Mouse (Mus musculus): ENCODE measurements around the gene Atp11a. TPM values are rescaled to one million over a fixed set of nuclear protein-coding genes. Genes with fewer than 3 reads are reported as not detected.

Gene Atp11a
- polyA plus RNA-seq, 1 experiment from 2014 or later = 16.5 TPM

DNA sequence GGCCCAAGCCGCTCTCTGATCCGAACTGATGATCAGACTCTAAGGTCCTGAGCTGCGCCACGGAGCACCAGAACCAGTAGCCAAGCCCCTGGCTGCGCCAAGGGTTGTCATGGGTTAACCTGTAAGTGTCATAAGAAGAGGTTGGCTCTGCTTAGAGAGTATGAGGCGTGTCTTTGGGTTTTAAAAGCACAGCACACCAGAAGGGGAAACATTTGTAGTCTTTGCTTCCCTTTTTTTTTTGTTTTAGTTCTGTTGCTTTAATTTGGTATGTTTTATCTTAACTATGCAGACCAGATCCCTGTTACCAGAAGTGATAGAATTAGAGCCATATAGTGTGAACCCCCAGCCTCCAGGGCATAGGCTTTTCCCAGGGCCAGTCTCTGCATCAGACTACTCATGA, 123.3 kb downstream of the Atp11a start:
- no peak overlapping the region for H3K4me2 ChIP-seq (ENCODE audit: low read length)
- H3K4me3 ChIP-seq (replicated peaks; ENCODE audit: low read length) = no peak overlapping the region
- 91% methylated on average over 6 of the region's 6 CpGs for WGBS
- peaks cover 4% of the 10 kb centered on the region; the same call in 1 of the 2 replicates for H3K36me3 ChIP-seq (ENCODE audit: control insufficient read depth, insufficient read depth)
- ATAC-seq = no peak
- no peaks in the 10 kb centered on the region for H3K27me3 ChIP-seq (replicated peaks; ENCODE audit: control insufficient read depth, insufficient read depth, low read length)
- no peak overlapping the region for H3K27ac ChIP-seq (ENCODE audit: low read length)
- H3K9ac ChIP-seq (replicated peaks; ENCODE audit: low read depth, low read length) = no peak overlapping the region
- peaks cover 13% of the 10 kb centered on the region for H3K4me1 ChIP-seq (replicated peaks; ENCODE audit: control insufficient read depth, insufficient read depth, low read length)
- H3K9me3 ChIP-seq (ENCODE audit: control insufficient read depth, low read length) = no peaks in the 10 kb centered on the region

DNA sequence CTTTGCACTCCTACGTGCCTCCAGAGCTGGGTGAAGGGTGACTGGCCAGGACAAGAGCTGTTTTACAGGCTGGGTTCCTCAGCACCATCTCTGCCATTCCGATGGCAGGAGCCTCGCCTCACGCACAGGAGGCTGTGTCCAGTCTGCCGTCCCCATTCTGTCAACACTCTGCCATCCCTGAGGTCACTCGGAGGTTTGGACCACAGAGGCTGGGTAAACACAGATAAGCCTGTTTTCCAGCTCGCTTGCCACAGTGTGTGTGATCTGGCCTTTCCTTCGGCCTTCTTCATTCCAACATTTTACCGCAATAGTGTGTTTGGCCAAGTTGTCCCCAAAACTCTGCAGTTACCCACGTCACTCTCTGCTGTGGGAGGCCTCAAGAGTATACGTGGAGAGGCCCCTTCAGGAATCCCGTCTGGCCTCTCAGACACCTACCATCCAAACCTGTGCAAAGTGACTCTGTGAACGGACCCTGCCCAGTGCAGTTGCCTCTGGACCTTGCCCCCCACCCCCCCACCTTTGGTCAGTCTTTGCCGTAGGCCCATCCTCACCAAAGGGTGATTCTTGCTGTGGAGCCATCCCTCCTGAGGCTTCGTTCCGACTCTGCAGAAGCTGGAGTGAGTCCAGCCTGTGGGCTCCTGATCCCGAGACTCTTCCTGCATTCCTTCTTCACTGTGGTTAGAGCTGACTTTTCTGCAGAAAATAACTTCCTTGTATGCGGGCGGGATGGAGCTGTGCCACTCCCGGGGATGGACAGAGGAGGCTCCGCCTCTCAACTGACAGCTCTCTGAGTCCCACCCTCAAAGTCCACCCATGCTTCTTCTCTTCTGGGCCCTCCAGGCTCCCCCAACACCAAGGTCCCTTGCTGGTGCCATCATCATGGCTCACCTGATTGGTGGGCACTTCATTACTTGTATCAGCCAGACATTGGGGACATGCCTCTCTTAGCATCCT, 126.5 kb downstream of the Atp11a start:
- no peaks in the 10 kb centered on the region for H3K9me3 ChIP-seq (ENCODE audit: control insufficient read depth, low read length)
- no peak overlapping the region for H3K9ac ChIP-seq (replicated peaks; ENCODE audit: low read depth, low read length)
- H3K36me3 ChIP-seq (ENCODE audit: control insufficient read depth, insufficient read depth) = peaks cover 4% of the 10 kb centered on the region; the same call in 1 of the 2 replicates
- ATAC-seq = no peak
- no peaks in the 10 kb centered on the region for H3K27me3 ChIP-seq (replicated peaks; ENCODE audit: control insufficient read depth, insufficient read depth, low read length)
- H3K4me1 ChIP-seq (replicated peaks; ENCODE audit: control insufficient read depth, insufficient read depth, low read length) = 0 out of 2 replicates have a peak, but pooled peaks cover 4% of the 10 kb centered on the region
- 57% methylated on average over 21 of the region's 21 CpGs for WGBS
- H3K27ac ChIP-seq (ENCODE audit: low read length) = no peak overlapping the region
- no peak overlapping the region for H3K4me3 ChIP-seq (replicated peaks; ENCODE audit: low read length)
- no peak overlapping the region for H3K4me2 ChIP-seq (ENCODE audit: low read length)

DNA sequence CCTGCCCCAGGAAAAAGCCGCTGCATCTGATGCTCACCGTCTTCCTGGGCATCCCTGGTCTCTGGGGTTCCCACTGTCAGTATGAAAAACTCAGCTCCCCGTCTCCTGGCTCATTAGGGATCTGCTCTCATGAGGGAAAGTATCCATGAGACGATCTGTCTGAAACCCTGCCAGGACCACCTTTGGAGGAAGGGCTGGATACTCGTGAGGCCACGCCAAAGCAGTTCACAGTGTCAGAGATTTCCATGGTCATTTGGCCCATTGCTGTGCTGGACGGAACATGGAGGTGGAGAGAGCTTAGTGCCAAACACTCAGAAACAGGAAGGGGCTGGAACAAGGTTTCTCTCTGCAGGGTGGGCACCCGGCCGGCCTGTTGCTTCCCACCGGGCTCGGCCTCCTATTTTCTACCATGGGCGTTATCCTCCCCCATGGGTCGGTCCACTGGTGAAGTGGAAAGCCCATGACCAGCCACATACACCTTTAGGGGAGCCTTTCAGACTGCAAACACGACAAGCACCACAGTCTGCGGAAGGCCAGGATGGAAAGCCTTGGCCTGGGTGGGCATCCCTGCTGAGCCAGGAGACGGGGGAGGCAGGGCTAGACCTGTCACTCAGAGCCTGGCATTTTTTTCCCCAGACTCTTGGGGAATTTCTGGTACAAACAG, 131.1 kb downstream of the Atp11a start:
- 80% methylated on average over 16 of the region's 16 CpGs for WGBS
- H3K9me3 ChIP-seq (ENCODE audit: control insufficient read depth, low read length) = no peaks in the 10 kb centered on the region
- no peaks in the 10 kb centered on the region for H3K27me3 ChIP-seq (replicated peaks; ENCODE audit: control insufficient read depth, insufficient read depth, low read length)
- no peak overlapping the region for H3K4me3 ChIP-seq (replicated peaks; ENCODE audit: low read length)
- H3K36me3 ChIP-seq (ENCODE audit: control insufficient read depth, insufficient read depth) = peaks cover 7% of the 10 kb centered on the region
- H3K4me1 ChIP-seq (replicated peaks; ENCODE audit: control insufficient read depth, insufficient read depth, low read length) = peaks cover 19% of the 10 kb centered on the region
- no peak for ATAC-seq
- H3K9ac ChIP-seq (replicated peaks; ENCODE audit: low read depth, low read length) = no peak overlapping the region
- H3K4me2 ChIP-seq (ENCODE audit: low read length) = no peak overlapping the region
- H3K27ac ChIP-seq (ENCODE audit: low read length) = no peak overlapping the region

DNA sequence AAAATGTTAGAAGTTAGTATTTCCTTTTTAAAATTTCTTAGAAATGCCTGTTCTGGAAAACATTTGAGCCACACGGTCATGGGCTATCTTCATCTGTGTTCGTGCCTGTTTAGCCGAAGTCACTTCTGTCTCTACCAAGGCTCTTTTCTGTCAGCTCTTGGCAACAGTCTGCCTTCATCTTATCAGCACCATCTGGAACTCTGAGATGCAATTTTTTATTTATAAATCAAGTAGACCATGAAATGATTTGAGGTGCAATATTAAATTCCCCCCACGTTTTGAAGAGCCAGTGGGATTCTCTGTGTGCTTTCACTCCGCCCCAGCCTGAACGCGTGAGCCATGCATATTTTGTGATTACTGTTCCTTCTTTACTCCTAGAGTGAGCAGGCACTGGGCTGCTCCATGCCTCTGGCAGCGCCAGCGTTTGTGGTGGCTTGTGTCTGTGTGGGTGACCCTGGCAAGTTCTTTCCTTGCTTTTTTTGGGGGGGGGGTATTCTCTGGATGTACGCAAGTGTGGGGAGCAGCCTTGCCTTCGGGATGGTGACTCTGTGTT, 132.3 kb downstream of the Atp11a start:
- no peaks in the 10 kb centered on the region for H3K9me3 ChIP-seq (ENCODE audit: control insufficient read depth, low read length)
- peak overlapping the region; percentile 69 for H3K27ac ChIP-seq (ENCODE audit: low read length)
- H3K4me1 ChIP-seq (replicated peaks; ENCODE audit: control insufficient read depth, insufficient read depth, low read length) = peaks cover 19% of the 10 kb centered on the region
- peak overlapping the region; percentile 13; the same call in 1 of the 2 replicates for H3K4me2 ChIP-seq (ENCODE audit: low read length)
- no peak overlapping the region for H3K4me3 ChIP-seq (replicated peaks; ENCODE audit: low read length)
- H3K9ac ChIP-seq (replicated peaks; ENCODE audit: low read depth, low read length) = no peak overlapping the region
- no peaks in the 10 kb centered on the region for H3K27me3 ChIP-seq (replicated peaks; ENCODE audit: control insufficient read depth, insufficient read depth, low read length)
- peaks cover 7% of the 10 kb centered on the region for H3K36me3 ChIP-seq (ENCODE audit: control insufficient read depth, insufficient read depth)
- 72% methylated on average over 11 of the region's 11 CpGs for WGBS
- ATAC-seq = peak; percentile 87

DNA sequence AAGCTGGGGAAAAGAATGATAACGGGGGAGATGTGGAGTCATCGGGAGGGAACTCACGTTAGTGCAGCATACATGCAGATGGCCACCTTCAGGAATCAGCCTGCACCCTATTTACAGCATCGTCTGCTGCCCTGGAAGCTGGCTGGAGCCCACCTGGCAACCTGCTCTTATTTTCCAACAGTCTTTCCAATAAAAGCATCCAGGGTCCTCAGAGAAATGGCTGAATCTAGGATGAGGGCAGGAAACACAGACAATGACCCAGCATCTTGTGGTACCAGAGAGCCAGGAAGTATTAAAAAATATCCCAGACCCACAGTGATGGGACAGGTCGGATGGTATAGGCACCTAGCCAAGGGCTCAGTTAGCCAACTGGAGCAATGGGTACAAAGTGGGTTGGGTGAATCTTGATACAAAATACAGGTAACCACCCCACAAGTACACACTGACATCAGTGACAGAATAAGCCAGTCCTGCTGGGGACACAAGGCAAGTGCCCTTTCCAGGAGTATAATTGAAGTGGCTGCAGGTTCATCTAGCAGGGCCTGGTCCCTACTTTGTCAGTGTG, 136.2 kb downstream of the Atp11a start:
- H3K9me3 ChIP-seq (ENCODE audit: control insufficient read depth, low read length) = no peaks in the 10 kb centered on the region
- WGBS = 77% methylated on average over 5 of the region's 5 CpGs

DNA sequence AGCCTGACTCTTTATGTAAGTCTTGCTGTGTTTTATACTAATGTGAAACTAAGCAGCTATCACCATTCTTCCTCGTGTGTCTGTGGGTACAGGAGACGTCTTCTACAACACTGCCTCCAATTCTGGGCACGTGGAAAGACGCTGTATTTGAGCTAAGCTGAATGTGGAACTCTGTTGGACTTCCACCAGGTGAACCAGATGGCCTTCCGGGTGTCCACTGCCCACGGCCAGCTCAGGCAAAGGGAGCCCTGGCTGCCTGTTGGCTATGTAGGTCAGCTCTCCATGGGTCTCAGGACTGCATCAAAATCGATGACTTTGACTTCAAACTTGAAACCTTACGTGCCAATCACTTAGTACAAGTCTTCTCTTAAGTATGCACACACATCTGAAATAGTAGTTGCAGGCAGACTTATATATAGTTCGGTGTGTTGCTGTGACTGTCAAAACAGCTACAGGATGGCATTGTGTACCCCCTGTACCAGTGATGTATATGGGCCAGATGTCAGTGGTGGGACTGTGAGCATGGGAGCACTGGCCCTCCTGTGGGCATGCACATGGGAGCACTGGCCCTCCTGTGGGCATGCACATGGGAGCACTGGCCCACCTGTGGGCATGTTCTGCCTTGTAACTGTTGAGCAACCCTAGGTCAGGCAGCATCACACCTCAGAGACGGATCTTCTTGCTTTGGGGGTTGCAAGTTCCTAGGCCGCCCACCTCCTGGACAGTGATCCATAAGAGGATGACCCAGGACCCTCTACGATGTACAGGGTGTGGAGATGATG, 137.2 kb downstream of the Atp11a start:
- WGBS = 91% methylated on average over 12 of the region's 12 CpGs
- H3K9ac ChIP-seq (replicated peaks; ENCODE audit: low read depth, low read length) = no peak overlapping the region
- peaks cover 14% of the 10 kb centered on the region for H3K4me1 ChIP-seq (replicated peaks; ENCODE audit: control insufficient read depth, insufficient read depth, low read length)
- no peak overlapping the region for H3K4me2 ChIP-seq (ENCODE audit: low read length)
- no peak overlapping the region for H3K27ac ChIP-seq (ENCODE audit: low read length)
- no peaks in the 10 kb centered on the region for H3K27me3 ChIP-seq (replicated peaks; ENCODE audit: control insufficient read depth, insufficient read depth, low read length)
- peaks cover 3% of the 10 kb centered on the region for H3K36me3 ChIP-seq (ENCODE audit: control insufficient read depth, insufficient read depth)
- ATAC-seq = no peak
- H3K4me3 ChIP-seq (replicated peaks; ENCODE audit: low read length) = no peak overlapping the region
- no peaks in the 10 kb centered on the region for H3K9me3 ChIP-seq (ENCODE audit: control insufficient read depth, low read length)

More for the DNA sequence above, 136.2 kb downstream of the Atp11a start:
- H3K4me3 ChIP-seq (replicated peaks; ENCODE audit: low read length) = no peak overlapping the region
- ATAC-seq = no peak
- peaks cover 20% of the 10 kb centered on the region for H3K4me1 ChIP-seq (replicated peaks; ENCODE audit: control insufficient read depth, insufficient read depth, low read length)
- no peak overlapping the region for H3K27ac ChIP-seq (ENCODE audit: low read length)
- peaks cover 3% of the 10 kb centered on the region for H3K36me3 ChIP-seq (ENCODE audit: control insufficient read depth, insufficient read depth)
- H3K27me3 ChIP-seq (replicated peaks; ENCODE audit: control insufficient read depth, insufficient read depth, low read length) = no peaks in the 10 kb centered on the region
- H3K4me2 ChIP-seq (ENCODE audit: low read length) = no peak overlapping the region
- H3K9ac ChIP-seq (replicated peaks; ENCODE audit: low read depth, low read length) = no peak overlapping the region

DNA sequence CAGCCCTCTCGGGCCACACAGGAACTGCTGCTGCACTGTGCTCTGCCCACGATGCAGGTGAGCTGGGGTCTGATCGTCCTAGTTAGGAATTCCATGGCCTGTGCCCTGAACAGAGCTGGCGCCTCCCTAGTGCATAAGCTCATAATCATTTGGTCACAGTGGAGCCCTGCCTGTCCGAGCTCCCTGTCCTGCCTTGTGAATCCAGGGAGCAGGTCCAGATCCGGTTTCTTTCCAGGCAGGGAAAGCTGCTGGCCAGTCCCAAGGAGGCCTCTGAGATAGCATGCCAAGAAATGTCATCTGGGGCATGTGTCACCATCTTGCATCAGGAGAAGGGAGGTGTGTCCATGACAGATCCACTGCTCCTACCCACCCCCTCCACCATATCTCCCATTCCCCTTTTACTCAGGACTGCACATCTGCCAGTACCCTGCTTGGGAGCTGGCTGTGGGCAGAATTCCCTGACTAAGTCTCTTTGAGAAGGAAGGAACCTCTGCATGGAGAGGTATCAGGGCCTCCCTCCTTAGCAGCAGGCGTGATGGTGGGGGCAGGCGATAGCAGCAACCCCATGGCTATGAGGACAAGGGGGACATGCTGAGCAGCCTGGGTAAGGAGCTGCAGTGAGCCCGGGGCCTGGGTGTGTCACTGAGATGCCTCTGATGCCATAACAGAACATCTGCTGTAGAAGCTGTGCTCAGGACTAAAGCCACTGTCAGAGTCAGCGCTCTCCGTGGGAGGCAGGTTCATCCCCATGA, 138.1 kb downstream of the Atp11a start:
- Histone ChIP-seq H3K27me3 (replicated peaks; ENCODE audit: control insufficient read depth, insufficient read depth, low read length) (no peaks in the 10 kb centered on the region), H3K27ac (ENCODE audit: low read length) (no peak overlapping the region), H3K9me3 (ENCODE audit: control insufficient read depth, low read length) (no peaks in the 10 kb centered on the region), H3K9ac (replicated peaks; ENCODE audit: low read depth, low read length) (no peak overlapping the region), H3K36me3 (ENCODE audit: control insufficient read depth, insufficient read depth) (peaks cover 3% of the 10 kb centered on the region), H3K4me3 (replicated peaks; ENCODE audit: low read length) (no peak overlapping the region), H3K4me2 (ENCODE audit: low read length) (no peak overlapping the region), H3K4me1 (replicated peaks; ENCODE audit: control insufficient read depth, insufficient read depth, low read length) (peaks cover 6% of the 10 kb centered on the region)
- 91% methylated on average over 11 of the region's 11 CpGs for WGBS
- no peak for ATAC-seq

DNA sequence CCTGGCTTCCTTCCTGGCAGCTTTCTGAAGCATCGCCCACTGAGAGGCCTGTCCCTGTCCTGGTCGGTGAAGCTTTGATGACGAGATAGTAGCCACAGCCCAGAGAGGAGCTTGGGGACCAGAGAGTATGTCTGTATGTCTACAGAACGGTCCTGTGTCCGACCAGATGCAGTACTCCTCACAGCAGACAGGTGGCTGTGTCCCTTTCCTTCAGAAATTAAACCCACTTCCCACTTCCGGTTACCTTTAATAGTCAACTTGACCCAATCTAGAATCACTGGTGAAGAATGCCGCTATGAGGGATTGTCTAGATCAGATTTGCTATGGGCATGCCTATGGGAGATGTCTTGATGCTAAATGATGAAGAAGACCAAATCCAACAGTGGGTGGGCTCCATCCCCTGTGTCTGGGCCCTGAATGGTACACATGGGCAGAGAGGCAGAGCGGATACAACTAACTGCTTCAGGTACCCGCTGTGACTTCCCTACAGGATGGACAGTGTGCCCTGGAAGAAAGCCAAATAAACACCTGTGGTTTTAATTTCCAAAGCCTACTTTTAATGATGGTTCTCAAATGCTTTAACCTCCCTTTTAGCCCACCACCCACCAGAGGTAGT, 138.8 kb downstream of the Atp11a start:
- Histone ChIP-seq H3K4me2 (ENCODE audit: low read length) (no peak overlapping the region), H3K9ac (replicated peaks; ENCODE audit: low read depth, low read length) (no peak overlapping the region), H3K36me3 (ENCODE audit: control insufficient read depth, insufficient read depth) (peaks cover 3% of the 10 kb centered on the region), H3K27me3 (replicated peaks; ENCODE audit: control insufficient read depth, insufficient read depth, low read length) (no peaks in the 10 kb centered on the region), H3K9me3 (ENCODE audit: control insufficient read depth, low read length) (no peaks in the 10 kb centered on the region), H3K27ac (ENCODE audit: low read length) (no peak overlapping the region), H3K4me3 (replicated peaks; ENCODE audit: low read length) (no peak overlapping the region), H3K4me1 (replicated peaks; ENCODE audit: control insufficient read depth, insufficient read depth, low read length) (peaks cover 3% of the 10 kb centered on the region; the same call in 1 of the 2 replicates)
- 76% methylated on average over 9 of the region's 9 CpGs for WGBS
- no peak for ATAC-seq
